Mouse (Mus musculus): Measurements from ENCODE around the gene Catsper2. TPM values are rescaled to one million over a fixed set of nuclear protein-coding genes. Genes with fewer than 3 reads are reported as not detected.

The Catsper2 gene
- not detected in 2 replicates for polyA plus RNA-seq (2012)

DNA sequence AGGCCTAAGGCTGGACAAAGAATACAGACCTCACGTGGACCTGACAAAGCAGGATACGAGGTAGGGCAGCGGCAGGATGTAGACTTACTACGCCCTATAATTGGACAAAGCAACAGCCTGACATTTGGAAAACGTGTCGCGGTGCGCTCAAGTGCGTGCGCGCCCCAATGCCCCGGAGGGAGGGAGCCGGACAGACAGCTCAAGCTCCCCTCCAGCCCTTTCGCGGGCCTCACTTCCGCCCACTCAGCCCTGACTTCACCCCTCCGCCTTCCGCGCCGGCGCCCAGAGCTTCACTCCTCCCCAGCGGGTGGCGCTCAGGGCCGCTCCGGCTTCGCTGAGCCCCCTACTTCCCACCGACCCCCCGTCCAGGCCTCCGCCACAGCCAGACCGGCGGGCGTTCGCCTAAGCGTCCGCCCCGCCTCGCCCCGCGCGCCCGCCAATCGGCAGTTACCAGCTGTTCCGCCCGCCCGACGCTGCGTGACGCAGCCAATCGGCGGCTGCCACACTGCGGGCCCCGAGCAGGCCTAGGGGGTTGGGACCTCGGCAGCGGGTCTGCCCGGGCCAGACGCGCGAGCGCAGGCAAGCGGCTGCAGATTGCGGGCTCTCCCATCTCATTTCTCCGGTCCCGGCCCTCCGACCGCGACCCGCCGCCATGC, at the start of gene Catsper2, which contains the start of gene Pdia3:
Gene Catsper2, minus strand, starts transcription at position 406 of the 656 bp plus-strand sequence.
Gene Pdia3, plus strand, starts transcription at position 389 of the 656 bp plus-strand sequence.
- Histone ChIP-seq H3K36me3 (ENCODE audit: control insufficient read depth) (peaks cover 23% of the 10 kb centered on the region), H3K9me3 (ENCODE audit: control insufficient read depth, low read length) (no peaks in the 10 kb centered on the region), H3K27me3 (ENCODE audit: control insufficient read depth) (no peaks in the 10 kb centered on the region), H3K4me1 (ENCODE audit: control insufficient read depth) (peaks cover 36% of the 10 kb centered on the region), H3K4me3 (replicated peaks) (peak within 1 kb of the TSS; percentile 99)
- peak; percentile 39; the same call in 2 of the 3 replicates for TF ChIP-seq TAL1 (IDR thresholded peaks at IDR 0.05; ENCODE audit: low read length)
- TF ChIP-seq GATA1 (IDR thresholded peaks at IDR 0.05; ENCODE audit: low read length) = no peak

DNA sequence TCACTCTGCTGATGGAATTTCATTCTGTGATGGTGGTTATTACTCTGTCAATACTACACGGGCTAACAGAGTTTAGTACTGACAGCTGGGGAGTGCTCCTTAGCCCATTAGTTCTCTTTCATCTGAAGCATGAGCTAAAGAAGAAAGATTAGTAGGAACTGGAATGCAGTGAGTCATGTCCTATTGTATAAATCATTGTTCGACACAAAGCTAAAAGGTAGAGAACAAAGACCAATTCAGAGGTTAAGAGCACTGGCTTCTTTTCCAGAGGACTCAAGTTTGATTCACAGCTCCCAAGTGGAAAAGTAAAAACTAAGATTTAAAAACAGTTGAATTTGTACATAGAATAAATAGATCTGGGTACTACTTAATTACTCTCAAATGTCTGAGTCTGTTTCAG, 46.5 kb upstream of the Catsper2 start:
- no peak for TF ChIP-seq GATA1 (IDR thresholded peaks at IDR 0.05; ENCODE audit: low read length)
- TF ChIP-seq TAL1 (IDR thresholded peaks at IDR 0.05; ENCODE audit: low read length) = no peak
- Histone ChIP-seq H3K9me3 (ENCODE audit: control insufficient read depth, low read length) (no peaks in the 10 kb centered on the region), H3K4me3 (replicated peaks) (no peak overlapping the region), H3K4me1 (ENCODE audit: control insufficient read depth) (peaks cover 30% of the 10 kb centered on the region), H3K36me3 (ENCODE audit: control insufficient read depth) (peaks cover 32% of the 10 kb centered on the region), H3K27me3 (ENCODE audit: control insufficient read depth) (no peaks in the 10 kb centered on the region)

DNA sequence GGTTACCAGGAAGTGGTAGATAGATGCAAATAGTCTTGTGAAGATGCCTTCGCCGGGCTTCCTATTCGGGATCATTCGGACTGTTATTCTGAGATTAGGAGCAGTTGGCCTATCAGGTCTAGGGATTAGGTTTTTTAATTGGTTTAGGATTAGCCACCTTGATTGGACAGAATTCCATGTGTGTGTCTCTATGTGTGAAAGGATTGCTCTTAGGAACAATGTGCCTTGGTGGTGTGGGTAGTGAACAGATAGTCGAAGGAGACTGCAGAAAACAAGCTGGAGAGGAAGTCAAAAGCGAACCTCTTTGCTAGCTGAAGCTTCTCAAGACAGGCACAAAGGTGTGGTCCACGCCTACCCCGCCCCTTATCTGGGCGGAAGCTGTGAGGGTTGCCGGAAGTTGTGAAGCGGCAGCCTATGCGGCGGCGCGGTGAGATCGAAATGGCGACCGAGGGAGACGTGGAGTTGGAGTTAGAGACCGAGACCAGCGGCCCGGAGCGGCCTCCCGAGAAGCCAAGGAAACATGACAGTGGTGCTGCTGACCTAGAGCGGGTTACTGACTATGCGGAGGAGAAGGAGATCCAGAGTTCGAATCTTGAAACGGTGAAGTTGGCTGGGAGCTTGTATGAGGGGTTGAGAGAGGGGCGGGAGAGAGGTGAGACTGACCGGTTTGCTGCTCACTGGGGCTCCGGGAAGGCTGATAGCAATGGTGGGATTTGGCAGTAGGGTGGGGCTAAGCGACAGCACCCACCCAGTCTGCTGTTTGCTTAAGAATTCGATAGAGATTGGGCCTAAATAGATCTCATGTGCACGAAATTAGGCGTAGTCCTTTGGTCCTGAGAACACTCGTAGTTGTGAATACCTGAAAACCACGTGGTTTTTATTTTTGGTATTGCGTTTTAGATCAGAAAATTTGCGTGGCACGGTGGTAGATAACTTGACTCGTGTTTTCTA, 43.4 kb upstream of the Catsper2 start, which contains the start of gene Serinc4:
Gene Serinc4, minus strand, starts transcription at position 90 of the 951 bp plus-strand sequence.
- Histone ChIP-seq H3K4me1 (ENCODE audit: control insufficient read depth) (peaks cover 37% of the 10 kb centered on the region), H3K9me3 (ENCODE audit: control insufficient read depth, low read length) (no peaks in the 10 kb centered on the region), H3K36me3 (ENCODE audit: control insufficient read depth) (peaks cover 55% of the 10 kb centered on the region), H3K4me3 (replicated peaks) (peak within 1 kb of the TSS; percentile 79), H3K27me3 (ENCODE audit: control insufficient read depth) (no peaks in the 10 kb centered on the region)
- TF ChIP-seq GATA1 (IDR thresholded peaks at IDR 0.05; ENCODE audit: low read length) (peak; percentile 55; the same call in 1 of the 2 replicates), TAL1 (IDR thresholded peaks at IDR 0.05; ENCODE audit: low read length) (no peak)

- peaks cover 45% of the 10 kb centered on the region for H3K4me1 ChIP-seq (ENCODE audit: control insufficient read depth)
- peaks cover 60% of the 10 kb centered on the region for H3K36me3 ChIP-seq (ENCODE audit: control insufficient read depth)
These were observed 41.9 kb upstream of the Catsper2 start for GRCm38 (mm10) chr2:121455534-121455933.

GRCm38 (mm10) chr2:121453917-121454316, 40.3 kb upstream of the Catsper2 start:
- peaks cover 53% of the 10 kb centered on the region for H3K4me1 ChIP-seq (ENCODE audit: control insufficient read depth)

More at GRCm38 (mm10) chr2:121455534-121455933, 41.9 kb upstream of the Catsper2 start:
- Histone ChIP-seq H3K9me3 (ENCODE audit: control insufficient read depth, low read length) (no peaks in the 10 kb centered on the region), H3K27me3 (ENCODE audit: control insufficient read depth) (no peaks in the 10 kb centered on the region), H3K4me3 (replicated peaks) (no peak overlapping the region)
- TF ChIP-seq TAL1 (IDR thresholded peaks at IDR 0.05; ENCODE audit: low read length) (no peak), GATA1 (IDR thresholded peaks at IDR 0.05; ENCODE audit: low read length) (no peak)

GRCm38 (mm10) chr2:121452990-121453389, 39.4 kb upstream of the Catsper2 start, which contains the start of gene Hypk:
Gene Hypk (plus strand): TSS chr2:121453290.
- H3K4me1 ChIP-seq (ENCODE audit: control insufficient read depth) = peaks cover 53% of the 10 kb centered on the region
- no peak within 1 kb of the TSS for H3K4me3 ChIP-seq (replicated peaks)
- no peaks in the 10 kb centered on the region for H3K9me3 ChIP-seq (ENCODE audit: control insufficient read depth, low read length)
- no peak for TF ChIP-seq TAL1 (IDR thresholded peaks at IDR 0.05; ENCODE audit: low read length)
- TF ChIP-seq GATA1 (IDR thresholded peaks at IDR 0.05; ENCODE audit: low read length) = no peak
- peaks cover 41% of the 10 kb centered on the region for H3K36me3 ChIP-seq (ENCODE audit: control insufficient read depth)
- no peaks in the 10 kb centered on the region for H3K27me3 ChIP-seq (ENCODE audit: control insufficient read depth)

More at GRCm38 (mm10) chr2:121453917-121454316, 40.3 kb upstream of the Catsper2 start:
- Histone ChIP-seq H3K9me3 (ENCODE audit: control insufficient read depth, low read length) (no peaks in the 10 kb centered on the region), H3K4me3 (replicated peaks) (no peak overlapping the region), H3K27me3 (ENCODE audit: control insufficient read depth) (no peaks in the 10 kb centered on the region), H3K36me3 (ENCODE audit: control insufficient read depth) (peaks cover 49% of the 10 kb centered on the region)
- TF ChIP-seq GATA1 (IDR thresholded peaks at IDR 0.05; ENCODE audit: low read length) (no peak), TAL1 (IDR thresholded peaks at IDR 0.05; ENCODE audit: low read length) (no peak)

GRCm38 (mm10) chr2:121452361-121452760, 38.8 kb upstream of the Catsper2 start:
- TF ChIP-seq GATA1 (IDR thresholded peaks at IDR 0.05; ENCODE audit: low read length) = no peak
- no peak for TF ChIP-seq TAL1 (IDR thresholded peaks at IDR 0.05; ENCODE audit: low read length)

DNA sequence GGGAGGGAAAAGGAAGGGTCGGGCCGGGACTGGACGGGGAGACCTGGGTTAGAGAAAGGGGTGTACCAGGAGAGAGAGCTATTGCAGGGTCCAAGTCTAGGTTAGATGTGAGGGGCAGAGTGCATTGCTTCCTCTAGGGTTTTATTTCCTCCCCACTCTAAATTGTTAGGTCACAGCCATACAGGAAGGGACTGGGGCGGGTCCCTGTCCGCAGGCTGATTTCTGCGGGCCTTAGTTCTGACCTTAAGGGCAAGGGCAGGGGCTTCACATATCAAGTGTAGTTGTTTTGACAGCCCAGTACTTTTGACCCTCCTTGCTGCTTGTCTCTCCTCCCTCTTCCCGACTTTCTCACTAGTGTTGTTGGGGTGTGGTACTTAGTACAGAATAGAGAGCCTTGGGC, 36.5 kb upstream of the Catsper2 start:
- Histone ChIP-seq H3K9me3 (ENCODE audit: control insufficient read depth, low read length) (no peaks in the 10 kb centered on the region), H3K27me3 (ENCODE audit: control insufficient read depth) (no peaks in the 10 kb centered on the region), H3K4me1 (ENCODE audit: control insufficient read depth) (peaks cover 40% of the 10 kb centered on the region), H3K4me3 (replicated peaks) (peak overlapping the region; percentile 87), H3K36me3 (ENCODE audit: control insufficient read depth) (peaks cover 37% of the 10 kb centered on the region)
- TF ChIP-seq TAL1 (IDR thresholded peaks at IDR 0.05; ENCODE audit: low read length) (no peak), GATA1 (IDR thresholded peaks at IDR 0.05; ENCODE audit: low read length) (no peak)

More at GRCm38 (mm10) chr2:121452361-121452760, 38.8 kb upstream of the Catsper2 start:
- Histone ChIP-seq H3K36me3 (ENCODE audit: control insufficient read depth) (peaks cover 41% of the 10 kb centered on the region), H3K27me3 (ENCODE audit: control insufficient read depth) (no peaks in the 10 kb centered on the region), H3K4me3 (replicated peaks) (no peak overlapping the region), H3K9me3 (ENCODE audit: control insufficient read depth, low read length) (no peaks in the 10 kb centered on the region), H3K4me1 (ENCODE audit: control insufficient read depth) (peaks cover 52% of the 10 kb centered on the region)

Measured in erythroblast, embryonic 14.5 days (primary cell).